Mouse (Mus musculus) neural tube, embryonic 11.5 days (tissue): ENCODE data around the gene Mfsd4b2. TPM values are rescaled to one million over a fixed set of nuclear protein-coding genes. Genes with fewer than 3 reads are reported as not detected.
"Not testable (repeated sequence)": the region's sequence is repeated elsewhere in the genome, so short reads cannot be mapped to it uniquely, and the experiment has no call there.

ENCODE experiments used
- ATAC-seq: fragments of 200-750 bp; cut with Nextera tagmentation; 2 replicates; pipeline ENCODE4 v1.8.0; 2017; ENCODE audit warnings: moderate number of reproducible peaks, mild to moderate bottlenecking, moderate TSS enrichment, moderate library complexity; ENCODE audit not compliant: insufficient read depth, low FRiP score, low TSS enrichment
- DNase-seq: peaks from one replicate; pipeline ENCODE4 v3.0.0-alpha.2; 2015; ENCODE audit warnings: low spot score
- H3K27ac ChIP-seq: fragments of 300-500 bp; sonication (generic); 2 replicates; pipeline ENCODE4 v1.5.1; 2014; ENCODE audit warnings: low read depth, mild to moderate bottlenecking, low read length
- H3K27me3 ChIP-seq: fragments of 300-500 bp; sonication (generic); 2 replicates; pipeline ENCODE4 v1.6.1; 2014; ENCODE audit warnings: mild to moderate bottlenecking, low read length, mixed read lengths; ENCODE audit not compliant: control insufficient read depth, insufficient read depth
- H3K36me3 ChIP-seq: fragments of 300-500 bp; sonication (generic); 2 replicates; pipeline ENCODE4 v1.6.1; 2014; ENCODE audit warnings: mild to moderate bottlenecking, low read length, moderate library complexity, mixed read lengths; ENCODE audit not compliant: control insufficient read depth, insufficient read depth
- H3K4me1 ChIP-seq: fragments of 300-500 bp; sonication (generic); 2 replicates; pipeline ENCODE4 v1.6.1; 2014; ENCODE audit warnings: low read length, mixed read lengths; ENCODE audit not compliant: control insufficient read depth, insufficient read depth
- H3K4me2 ChIP-seq: fragments of 300-500 bp; sonication (generic); 2 replicates; pipeline ENCODE4 v1.6.1; 2014; ENCODE audit warnings: low read depth, mild to moderate bottlenecking, moderate library complexity
- H3K4me3 ChIP-seq: fragments of 300-500 bp; sonication (generic); 2 replicates; pipeline ENCODE4 v1.5.1; 2014; ENCODE audit warnings: low read depth, low read length
- H3K9ac ChIP-seq: fragments of 300-500 bp; sonication (generic); 2 replicates; pipeline ENCODE4 v1.6.1; 2014; ENCODE audit warnings: mild to moderate bottlenecking, low read length
- H3K9me3 ChIP-seq: fragments of 300-500 bp; sonication (generic); 2 replicates; pipeline ENCODE4 v1.6.1; 2016; ENCODE audit warnings: low read length; ENCODE audit not compliant: control insufficient read depth
- WGBS: fragments of 180-500 bp; shearing (Covaris S2); extraction: QIAGEN DNeasy Blood & Tissue Kit; methylation state at CpG from one replicate; pipeline ENCODE4 v1.1.7; 2014; 5-methylcytosine and 5-hydroxymethylcytosine counted together
- polyA plus RNA-seq: library from polyadenylated mRNA; unstranded; fragments of >200 nt; fragmentation: Nextera tagmentation; extraction: Ambion mirVana; gene quantifications from 2 replicates; pipeline ENCODE4 v1.2.1, GENCODE M21; 2014

Gene Mfsd4b2
- polyA plus RNA-seq, 1 experiment from 2014 or later = not detected

DNA sequence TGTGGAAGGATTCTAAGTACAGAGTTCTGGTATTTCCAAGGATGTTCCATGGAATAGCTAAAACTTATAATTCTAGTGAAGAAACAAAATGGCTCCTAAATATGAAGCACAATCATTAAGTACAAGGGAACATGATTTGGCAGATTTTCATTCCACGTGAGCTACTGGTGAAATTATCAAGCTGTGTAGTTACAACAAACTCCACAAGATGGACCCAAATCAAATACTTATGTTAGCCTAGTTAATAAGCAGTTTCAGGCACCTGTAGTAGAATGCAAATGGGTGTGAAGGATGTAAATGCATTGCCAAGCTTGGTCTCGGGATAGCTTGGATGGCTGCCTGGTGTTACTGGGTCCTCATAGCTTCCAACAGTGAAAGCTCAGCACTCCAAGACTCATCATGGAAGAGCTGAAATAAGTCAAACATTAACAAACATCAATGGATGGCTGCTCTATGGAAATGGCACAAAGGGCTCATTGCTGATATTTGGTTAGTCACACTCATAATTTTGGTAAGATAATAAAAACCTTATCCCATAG is 29.7 kb upstream of the Mfsd4b2 start:
- H3K36me3 ChIP-seq = no peaks in the 10 kb centered on the region
- H3K4me3 ChIP-seq = no peak overlapping the region
- ATAC-seq = no peak
- H3K4me2 ChIP-seq = no peak overlapping the region
- no peaks in the 10 kb centered on the region for H3K9me3 ChIP-seq
- no peaks in the 10 kb centered on the region for H3K27me3 ChIP-seq
- no peak for DNase-seq
- no peak overlapping the region for H3K27ac ChIP-seq
- WGBS = 81% methylated on average over 2 of the region's 2 CpGs
- no peak overlapping the region for H3K9ac ChIP-seq
- no peaks in the 10 kb centered on the region for H3K4me1 ChIP-seq

DNA sequence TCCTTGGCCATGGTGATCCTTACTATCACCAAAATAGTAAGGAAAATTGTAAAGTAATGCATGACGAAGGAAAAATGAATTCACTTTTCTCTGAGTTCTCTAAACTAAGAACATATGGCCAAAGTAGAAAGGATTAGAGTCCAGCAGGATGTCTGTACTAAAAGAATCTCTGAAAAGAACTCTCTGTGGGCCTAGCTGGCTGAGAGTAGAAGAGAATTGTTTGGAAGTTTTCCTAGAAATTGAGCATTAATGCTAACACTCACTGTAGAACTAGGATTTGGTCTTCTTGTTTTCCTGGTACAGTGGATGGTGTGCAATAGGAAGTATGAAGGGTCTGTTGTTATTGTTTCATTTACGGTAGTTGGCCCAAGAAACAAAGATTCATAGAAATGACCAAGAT is 28.4 kb upstream of the Mfsd4b2 start:
- H3K36me3 ChIP-seq = no peaks in the 10 kb centered on the region
- no peak overlapping the region for H3K4me2 ChIP-seq
- H3K27me3 ChIP-seq = no peaks in the 10 kb centered on the region
- H3K9me3 ChIP-seq = no peaks in the 10 kb centered on the region
- no peaks in the 10 kb centered on the region for H3K4me1 ChIP-seq
- H3K27ac ChIP-seq = no peak overlapping the region
- H3K9ac ChIP-seq = no peak overlapping the region
- no peak overlapping the region for H3K4me3 ChIP-seq
- no peak for ATAC-seq
- no peak for DNase-seq
- 92% methylated on average over 2 of the region's 2 CpGs for WGBS

DNA sequence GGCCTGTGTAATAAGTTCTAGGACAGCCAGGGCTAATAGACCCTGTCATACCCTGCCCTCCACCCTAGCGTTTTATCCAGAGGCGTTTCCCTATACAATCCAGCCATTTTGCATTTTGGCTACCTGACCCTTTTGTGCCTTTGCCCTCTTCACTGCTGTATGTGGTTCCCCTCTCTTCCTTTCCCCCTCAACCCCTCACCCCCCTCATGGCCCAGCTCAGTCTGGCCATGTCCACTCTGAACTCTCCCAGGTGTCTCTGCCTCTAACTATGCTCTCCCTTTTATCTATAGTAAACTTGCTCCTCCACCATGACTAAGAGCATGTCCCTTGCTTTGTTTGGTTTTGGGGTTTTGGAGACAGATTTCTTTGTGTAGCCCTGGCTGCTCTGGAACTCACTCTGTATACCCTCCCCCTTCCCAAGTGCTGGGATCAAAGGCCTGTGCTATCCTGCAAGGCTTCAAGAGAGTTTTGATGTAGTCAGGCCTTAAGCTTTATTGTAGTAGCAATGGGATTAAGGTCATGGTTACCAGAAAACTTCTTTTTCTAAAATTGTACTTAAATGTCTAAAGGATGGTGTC is 22.7 kb upstream of the Mfsd4b2 start:
- ATAC-seq = no peak
- WGBS = 89% methylated on average over 2 of the region's 2 CpGs
- no peak for DNase-seq

DNA sequence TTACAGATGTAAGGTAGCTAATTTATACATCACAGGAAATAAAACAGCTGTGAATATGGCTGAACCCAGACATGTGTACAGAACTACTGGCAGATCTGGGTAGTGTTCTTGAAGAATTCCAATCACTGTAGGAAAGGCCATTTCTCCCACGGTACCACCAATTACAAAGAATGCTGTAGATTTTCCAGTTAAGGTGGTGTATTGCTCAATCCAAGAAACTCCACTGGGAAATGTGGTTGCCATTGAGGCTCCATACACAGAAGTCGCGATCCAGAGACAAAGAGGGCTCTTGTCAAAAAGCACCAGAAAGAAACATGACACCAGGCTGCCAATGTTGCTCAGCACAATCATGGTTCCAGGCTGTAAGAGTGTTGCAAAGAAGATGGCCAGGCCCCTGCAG is 20.5 kb upstream of the Mfsd4b2 start:
- ATAC-seq, H3K9ac ChIP-seq, DNase-seq, H3K4me1 ChIP-seq, H3K4me3 ChIP-seq, H3K9me3 ChIP-seq, H3K4me2 ChIP-seq, H3K27ac ChIP-seq, H3K27me3 ChIP-seq, H3K36me3 ChIP-seq: not testable (repeated sequence)
- WGBS = 72% methylated on average over 3 of the region's 3 CpGs

More for the DNA sequence above, 22.7 kb upstream of the Mfsd4b2 start:
- Histone ChIP-seq H3K4me1 (no peaks in the 10 kb centered on the region), H3K27ac (no peak overlapping the region), H3K9me3 (no peaks in the 10 kb centered on the region), H3K9ac (no peak overlapping the region), H3K4me2 (no peak overlapping the region), H3K27me3 (no peaks in the 10 kb centered on the region), H3K36me3 (no peaks in the 10 kb centered on the region), H3K4me3 (no peak overlapping the region)

DNA sequence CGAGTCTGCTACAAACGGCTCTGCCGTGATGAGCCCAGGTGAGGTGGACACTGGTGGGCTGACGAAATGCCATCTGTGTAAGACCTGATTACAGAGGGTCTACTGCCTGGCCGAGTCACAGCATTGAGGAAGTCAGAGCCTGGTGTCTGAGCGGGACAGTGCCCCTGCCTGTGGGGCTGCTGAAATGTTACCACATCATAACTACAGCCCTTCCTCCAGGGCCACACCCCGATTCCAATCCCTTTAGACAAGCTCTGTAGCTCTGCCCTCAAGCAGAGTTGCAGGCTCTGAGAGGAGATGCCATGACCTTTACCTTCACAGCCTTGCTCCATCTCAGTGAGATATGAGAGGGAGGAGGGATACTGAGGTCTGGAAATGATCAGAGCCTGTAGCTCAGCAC is 9.8 kb upstream of the Mfsd4b2 start:
- Histone ChIP-seq H3K4me2 (no peak overlapping the region), H3K4me1 (no peaks in the 10 kb centered on the region), H3K4me3 (no peak overlapping the region), H3K27ac (no peak overlapping the region), H3K9me3 (no peaks in the 10 kb centered on the region), H3K27me3 (no peaks in the 10 kb centered on the region), H3K9ac (no peak overlapping the region), H3K36me3 (no peaks in the 10 kb centered on the region)
- DNase-seq (no peak), ATAC-seq (no peak)
- WGBS = 82% methylated on average over 7 of the region's 7 CpGs

DNA sequence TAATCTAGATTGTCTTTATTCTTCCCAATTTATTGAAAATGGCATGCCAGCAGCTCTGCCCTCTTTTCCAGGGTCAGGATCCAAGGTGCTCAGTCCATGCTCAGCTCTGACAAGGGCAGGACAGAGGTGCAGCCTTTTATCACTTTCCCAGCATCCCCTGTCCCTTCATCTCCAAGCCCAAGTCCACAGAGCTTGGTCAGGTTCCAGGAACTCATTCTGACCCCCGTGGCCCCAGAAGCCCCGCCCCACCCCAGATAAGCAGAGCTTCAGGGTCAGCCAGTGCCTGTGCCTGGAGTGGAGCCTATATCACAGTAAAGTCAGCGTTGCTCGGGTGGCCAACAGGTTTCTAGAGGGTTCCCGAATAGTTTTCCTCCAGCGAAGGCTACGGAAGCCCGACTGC is 2.2 kb downstream of the Mfsd4b2 start:
- H3K9ac ChIP-seq, H3K4me2 ChIP-seq, DNase-seq, H3K4me1 ChIP-seq, H3K9me3 ChIP-seq, H3K36me3 ChIP-seq, H3K4me3 ChIP-seq, ATAC-seq, H3K27ac ChIP-seq: not testable (repeated sequence)
- WGBS = 77% methylated on average over 8 of the region's 8 CpGs
- peaks cover 10% of the 10 kb centered on the region for H3K27me3 ChIP-seq

DNA sequence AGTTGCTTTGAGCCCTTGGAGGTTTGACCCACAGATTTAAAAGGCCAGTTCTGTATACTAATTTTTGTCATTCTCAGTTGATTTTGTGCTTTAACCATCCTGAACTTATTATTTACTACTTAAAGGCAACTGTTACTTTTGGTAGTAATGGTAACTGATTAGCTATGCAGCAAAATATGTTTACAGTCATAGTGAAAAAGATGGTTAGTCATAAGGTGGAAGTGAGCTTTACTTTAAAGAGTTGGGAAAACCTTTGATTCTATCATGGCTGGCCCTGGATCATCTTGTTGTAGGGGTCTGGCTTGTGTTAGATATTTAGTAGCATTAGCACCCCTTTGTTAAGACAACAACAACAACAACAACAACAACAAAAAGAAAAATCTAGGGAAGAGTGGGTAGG is 14.1 kb downstream of the Mfsd4b2 start:
- no peaks in the 10 kb centered on the region for H3K27me3 ChIP-seq
- H3K36me3 ChIP-seq = no peaks in the 10 kb centered on the region
- H3K4me3 ChIP-seq = no peak overlapping the region
- H3K4me1 ChIP-seq = no peaks in the 10 kb centered on the region
- H3K9ac ChIP-seq = no peak overlapping the region
- no peak overlapping the region for H3K4me2 ChIP-seq
- DNase-seq = no peak
- no peak for ATAC-seq
- H3K27ac ChIP-seq = no peak overlapping the region
- H3K9me3 ChIP-seq = no peaks in the 10 kb centered on the region

DNA sequence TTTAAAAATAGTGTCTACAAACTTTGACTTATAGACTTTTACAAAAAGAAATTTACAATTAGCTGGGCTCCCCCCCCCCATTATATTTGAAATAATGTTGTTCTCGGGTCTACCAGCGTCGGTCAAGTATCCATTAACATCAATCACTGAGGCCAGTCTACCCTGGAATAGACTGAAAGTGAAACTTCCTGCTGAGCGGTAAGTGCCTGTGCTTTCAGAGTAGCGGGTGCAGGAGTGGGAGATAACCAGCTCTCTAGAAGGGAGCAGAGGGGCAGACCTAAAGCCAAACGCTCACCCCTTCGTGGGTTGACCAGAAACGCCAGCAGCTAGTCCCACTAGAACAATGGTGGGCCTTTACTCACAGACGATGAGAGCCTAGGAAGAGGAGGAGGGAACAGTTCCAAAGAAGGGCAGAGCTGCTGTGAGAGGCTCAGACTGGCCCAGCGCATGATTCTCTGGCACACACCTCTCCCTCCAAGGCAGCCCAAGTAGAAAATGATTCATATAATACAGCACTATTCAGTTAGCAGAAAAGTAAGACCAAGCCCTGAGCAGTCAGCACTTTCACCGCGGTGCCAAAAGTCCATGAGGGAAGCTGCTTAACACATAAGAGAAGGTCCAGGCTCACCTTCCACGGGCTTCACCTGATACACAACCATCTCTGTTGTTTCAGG is 17.8 kb downstream of the Mfsd4b2 start:
- Histone ChIP-seq H3K27me3 (no peaks in the 10 kb centered on the region), H3K9me3 (no peaks in the 10 kb centered on the region), H3K4me1 (no peaks in the 10 kb centered on the region), H3K4me2 (no peak overlapping the region), H3K27ac (no peak overlapping the region), H3K36me3 (no peaks in the 10 kb centered on the region), H3K9ac (no peak overlapping the region), H3K4me3 (no peak overlapping the region)
- ATAC-seq = no peak
- DNase-seq = no peak
- 74% methylated on average over 13 of the region's 13 CpGs for WGBS
